Mouse (Mus musculus) leukemia stem cell, adult 10-12 weeks (primary cell): Measurements from ENCODE around the gene Ccdc167. TPM values are rescaled to one million over a fixed set of nuclear protein-coding genes. Genes with fewer than 3 reads are reported as not detected.

ENCODE experiments used
- polyA plus RNA-seq: library from polyadenylated mRNA; stranded (reverse); fragments of >175 nt; gene quantifications from 2 replicates; pipeline ENCODE4 v1.2.3, GENCODE M21; 2012; ENCODE audit warnings: low replicate concordance

Gene Ccdc167
- 0.77 and 3.7 TPM in 2 replicates for polyA plus RNA-seq

DNA sequence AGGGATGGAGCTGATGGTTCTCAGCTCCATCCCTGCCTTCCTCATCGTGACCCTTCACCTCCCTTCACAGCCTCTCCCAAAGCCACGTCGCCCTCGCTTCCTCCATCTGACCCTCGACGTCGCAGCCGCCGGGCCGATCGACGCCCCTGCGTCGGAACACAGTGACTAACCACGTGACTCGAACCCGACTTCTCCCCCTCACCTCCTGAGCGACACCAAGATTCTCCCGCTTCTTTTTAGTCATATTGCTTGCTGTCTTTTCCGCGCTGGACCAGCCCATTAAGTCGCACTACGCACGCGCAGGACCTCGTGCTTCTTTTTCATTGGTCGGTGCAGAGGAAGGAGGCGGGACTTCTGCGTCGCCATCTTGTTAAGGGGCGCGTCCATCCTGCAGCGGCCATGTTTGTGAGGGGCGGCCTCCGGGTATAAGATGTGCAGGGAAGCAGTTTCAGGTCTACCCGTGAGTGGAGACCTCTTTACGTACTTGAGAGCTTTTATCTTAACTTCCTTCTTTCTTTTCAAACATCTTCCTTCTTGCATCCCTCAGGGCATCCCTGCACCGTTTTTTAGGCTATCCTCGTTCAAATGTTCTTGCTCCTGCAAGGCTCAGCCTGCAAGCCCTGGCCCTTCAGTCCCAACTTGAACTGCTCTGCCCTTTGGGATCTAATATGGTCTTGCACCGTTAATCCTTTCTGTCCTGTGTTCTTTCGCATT lies at the start of gene Ccdc167:
Gene Ccdc167, minus strand, starts transcription at position 313 of the 714 bp plus-strand sequence.

DNA sequence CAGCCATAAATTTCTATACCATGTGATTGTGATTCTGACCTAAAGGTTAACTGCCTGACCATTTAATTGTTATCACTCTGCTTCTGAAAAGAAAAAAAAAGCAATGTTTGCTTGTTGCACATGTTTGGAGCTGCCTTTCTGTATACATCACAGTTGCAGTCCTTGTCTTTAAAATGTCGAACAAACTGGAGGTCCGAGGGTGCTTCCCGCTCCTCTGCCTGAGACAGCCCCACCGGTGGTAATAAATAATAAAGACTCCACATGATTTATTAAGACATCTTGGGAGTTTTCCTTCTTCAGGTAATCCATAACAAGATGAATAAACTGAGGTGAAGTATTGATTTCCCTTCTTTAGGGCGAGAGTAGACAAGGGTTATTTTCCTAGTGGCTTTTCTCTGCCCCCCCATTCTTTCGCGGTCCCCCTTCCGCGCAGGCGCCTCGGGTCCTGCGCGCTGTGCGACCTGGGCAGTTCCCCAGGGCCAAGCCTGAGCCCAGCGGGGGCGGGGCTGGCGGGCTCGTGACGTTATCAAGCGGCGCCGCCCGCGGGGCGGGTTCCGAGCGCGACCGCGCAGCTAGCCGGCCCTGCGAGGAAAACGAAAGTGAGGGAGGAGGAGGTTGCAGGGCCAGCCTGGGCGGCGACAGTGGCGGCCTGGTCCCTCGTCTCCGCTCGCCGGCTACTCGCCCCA lies 56.6 kb downstream of the Ccdc167 start, which contains the start of gene Cmtr1:
Gene Cmtr1, plus strand, starts transcription at position 520 of the 686 bp plus-strand sequence.

Other genes starting within 250 kb of the Ccdc167 start
- 133 and 195 TPM in 2 replicates for gene Pim1, start 226.3 kb downstream of the Ccdc167 start, polyA plus RNA-seq
- gene Gm17657, start 167.4 kb downstream of the Ccdc167 start, polyA plus RNA-seq, result not detected in 2 replicates
- 27.2 and 33.1 TPM in 2 replicates for gene Tbc1d22b, start 167.3 kb downstream of the Ccdc167 start, polyA plus RNA-seq
- 0.54 TPM in 1 of 2 replicates, not detected in the other for gene Tmem217, start 164.7 kb downstream of the Ccdc167 start, polyA plus RNA-seq
- 18.1 and 22.8 TPM in 2 replicates for gene Rnf8, start 102.3 kb downstream of the Ccdc167 start, polyA plus RNA-seq
- gene Gm28043, start 102.2 kb downstream of the Ccdc167 start, polyA plus RNA-seq, result 0.39 and 0.40 TPM in 2 replicates
- gene Cmtr1, start 56.4 kb downstream of the Ccdc167 start, polyA plus RNA-seq, result 90.2 and 105 TPM in 2 replicates